Mouse (Mus musculus): Measurements from ENCODE around the gene Wbp1. TPM values are rescaled to one million over a fixed set of nuclear protein-coding genes. Genes with fewer than 3 reads are reported as not detected.
A peak's percentile ranks its signal among the peaks of the same experiment; 100 is the strongest.

Wbp1 gene
- total and polyA plus RNA-seq, 3 experiments, result 19.3 to 27.5 (median 24.1) TPM

GRCm38 (mm10) chr6:83140044-83140443, 18.7 kb upstream of the Wbp1 start:
- no peak overlapping the region for H3K4me2 ChIP-seq (ENCODE audit: insufficient read depth, low read depth, poor library complexity, severe bottlenecking)
- peaks cover 2% of the 10 kb centered on the region for H3K27me3 ChIP-seq (replicated peaks)
- DNase-seq (ENCODE audit: extremely low read depth), result no peak
- H3K79me2 ChIP-seq (replicated peaks; ENCODE audit: control insufficient read depth, extremely low read depth, insufficient read depth, poor library complexity, severe bottlenecking), result no peaks in the 10 kb centered on the region
- no peaks in the 10 kb centered on the region for H3K9me3 ChIP-seq (replicated peaks; ENCODE audit: low read length)
- H3K36me3 ChIP-seq (replicated peaks in 1 of 2; ENCODE audit: control insufficient read depth in 1 of 2, insufficient read depth in 1 of 2, low read length in 1 of 2), result no peaks in the 10 kb centered on the region
- in situ Hi-C loops (cut with MboI; ENCODE audit: low pct_ligation_motif_present, low pct_unique_long_range_greater_than_20kb, low sequenced_read_pairs), result no loop called here
- no peak overlapping the region for H3K9ac ChIP-seq (ENCODE audit: insufficient read depth, low read depth)
- TF ChIP-seq TBP (conservative IDR thresholded peaks at IDR 0.05; ENCODE audit: low read depth, low read length) (no peak), CHD2 (IDR thresholded peaks at IDR 0.05; ENCODE audit: low read length) (no peak), PAX5 (IDR thresholded peaks at IDR 0.05; ENCODE audit: low read length) (no peak), SIN3A (IDR thresholded peaks at IDR 0.05; ENCODE audit: low read length) (no peak), USF2 (conservative IDR thresholded peaks at IDR 0.05; ENCODE audit: low read depth, low read length) (no peak), RCOR1 (conservative IDR thresholded peaks at IDR 0.05; ENCODE audit: low read depth, low read length) (no peak), MAZ (IDR thresholded peaks at IDR 0.05; ENCODE audit: low read depth, low read length) (no peak), MAX (IDR thresholded peaks at IDR 0.05; ENCODE audit: low read length) (no peak), RAD21 (IDR thresholded peaks at IDR 0.05; ENCODE audit: low read depth, low read length) (no peak), MAFK (IDR thresholded peaks at IDR 0.05; ENCODE audit: insufficient replicate concordance, low read length) (no peak), JUND (conservative IDR thresholded peaks at IDR 0.05; ENCODE audit: low read depth, low read length) (no peak), E2F4 (IDR thresholded peaks at IDR 0.05; ENCODE audit: insufficient replicate concordance, low read depth, low read length) (no peak), NELFE (IDR thresholded peaks at IDR 0.05; ENCODE audit: low read depth, low read length) (no peak), ELF1 (IDR thresholded peaks at IDR 0.05; ENCODE audit: low read depth, low read length) (no peak)
- peaks cover 9 to 19% of the 10 kb centered on the region in 2 experiments; a peak in 3 of 4 replicates for H3K4me1 ChIP-seq (ENCODE audit: control insufficient read depth in 1 of 2, insufficient read depth in 2 of 2)
- H3K4me3 ChIP-seq (replicated peaks in 1 of 3; ENCODE audit: low read depth in 2 of 3, low read length in 2 of 3, poor library complexity in 1 of 3), result no peak overlapping the region
- dilution Hi-C loops (cut with MboI; ENCODE audit: extremely low pct_ligation_motif_present, extremely low pct_unique_long_range_greater_than_20kb, low sequenced_read_pairs), result no loop called here
- H3K27ac ChIP-seq (ENCODE audit: insufficient read depth, low read depth), result no peak overlapping the region

GRCm38 (mm10) chr6:83138056-83138455, 16.7 kb upstream of the Wbp1 start:
- Histone ChIP-seq H3K27me3 (replicated peaks) (peaks cover 2% of the 10 kb centered on the region), H3K4me1 (ENCODE audit: control insufficient read depth in 1 of 2, insufficient read depth in 2 of 2) (peaks cover 9 to 31% of the 10 kb centered on the region in 2 experiments; a peak in 3 of 4 replicates), H3K79me2 (replicated peaks; ENCODE audit: control insufficient read depth, extremely low read depth, insufficient read depth, poor library complexity, severe bottlenecking) (no peaks in the 10 kb centered on the region), H3K27ac (ENCODE audit: insufficient read depth, low read depth) (no peak overlapping the region), H3K36me3 (replicated peaks in 1 of 2; ENCODE audit: control insufficient read depth in 1 of 2, insufficient read depth in 1 of 2, low read length in 1 of 2) (no peaks in the 10 kb centered on the region), H3K9me3 (replicated peaks; ENCODE audit: low read length) (no peaks in the 10 kb centered on the region), H3K9ac (ENCODE audit: insufficient read depth, low read depth) (no peak overlapping the region), H3K4me3 (replicated peaks in 1 of 3; ENCODE audit: low read depth in 2 of 3, low read length in 2 of 3, poor library complexity in 1 of 3) (peak overlapping the region in 2 of 3 experiments; percentile 3 to 28), H3K4me2 (ENCODE audit: insufficient read depth, low read depth, poor library complexity, severe bottlenecking) (no peak overlapping the region)
- dilution Hi-C loops (cut with MboI; ENCODE audit: extremely low pct_ligation_motif_present, extremely low pct_unique_long_range_greater_than_20kb, low sequenced_read_pairs) (no loop called here), in situ Hi-C loops (cut with MboI; ENCODE audit: low pct_ligation_motif_present, low pct_unique_long_range_greater_than_20kb, low sequenced_read_pairs) (no loop called here)
- 0 out of 4 replicates have a peak, but pooled peaks of 1 of the 2 experiments have one; percentile 7 for TF ChIP-seq CTCF (conservative IDR thresholded peaks at IDR 0.05 in 1 of 2, IDR thresholded peaks at IDR 0.05 in 1 of 2; ENCODE audit: low read depth in 2 of 2, low read length in 2 of 2)
- no peak for TF ChIP-seq BHLHE40 (IDR thresholded peaks at IDR 0.05; ENCODE audit: low read depth, low read length)
- no peak for DNase-seq (ENCODE audit: extremely low read depth)
